Mouse (Mus musculus) megakaryocyte, embryonic 14.5 days (primary cell): Measurements from ENCODE around the gene Nubpl.

Source experiments
- FLI1 ChIP-seq: IDR thresholded peaks from 2 replicates; pipeline ENCODE4 v1.6.1; 2012; ENCODE audit warnings: low read length, inconsistent platforms, mixed read lengths
- GATA1 ChIP-seq: IDR thresholded peaks from 3 replicates; pipeline ENCODE4 v1.6.1; 2012; ENCODE audit warnings: mixed read lengths, low read length, inconsistent platforms, borderline replicate concordance

DNA sequence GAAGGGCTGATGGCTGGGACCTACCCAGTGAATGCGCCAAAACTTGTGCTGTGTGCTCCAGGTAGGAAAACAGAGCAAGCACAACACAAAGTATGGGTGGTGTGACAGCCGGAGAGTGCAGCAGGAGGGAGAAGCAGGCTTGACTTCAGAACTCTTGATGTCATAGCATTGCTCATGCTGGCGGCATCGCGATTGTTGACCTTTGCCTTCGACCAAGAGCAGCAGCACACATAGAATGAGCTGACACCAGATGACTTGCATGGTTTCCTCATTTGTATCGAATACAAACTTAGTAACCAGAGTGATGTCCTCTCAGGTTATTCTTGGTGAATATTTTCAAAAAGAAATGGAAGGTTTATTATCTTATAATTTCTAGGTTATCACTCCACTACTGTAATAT lies 211.1 kb downstream of the Nubpl start:
- TF ChIP-seq GATA1 (no peak), FLI1 (no peak)
